Mouse (Mus musculus) myocyte (in vitro differentiated cells): ENCODE results near the gene Gm17359. TPM values are rescaled to one million over a fixed set of nuclear protein-coding genes. Genes with fewer than 3 reads are reported as not detected.

Experiments
- H3K27me3 ChIP-seq: one replicate; pipeline ENCODE4 v1.6.1; 2011; ENCODE audit not compliant: control insufficient read depth, insufficient read depth, insufficient read length
- H3K36me3 ChIP-seq: one replicate; pipeline ENCODE4 v1.6.1; 2011; ENCODE audit not compliant: control insufficient read depth, insufficient read depth
- H3K4me2 ChIP-seq: one replicate; pipeline ENCODE4 v1.6.1; 2011; ENCODE audit warnings: low read depth, control low read depth
- H3K4me3 ChIP-seq: one replicate; pipeline ENCODE4 v1.5.1; 2011; ENCODE audit warnings: mild to moderate bottlenecking, control low read depth, moderate library complexity
- H3K79me2 ChIP-seq: one replicate; pipeline ENCODE4 v1.6.1; 2011; ENCODE audit not compliant: control insufficient read depth, insufficient read depth
- H3ac ChIP-seq: one replicate; pipeline ENCODE4 v1.6.1; 2011; ENCODE audit not compliant: control insufficient read depth, insufficient read length
- CEBPB ChIP-seq: IDR thresholded peaks from 2 replicates; pipeline ENCODE4 v1.6.1; 2011; ENCODE audit warnings: mild to moderate bottlenecking, moderate library complexity; ENCODE audit not compliant: poor library complexity, insufficient read depth, severe bottlenecking
- E2F4 ChIP-seq: IDR thresholded peaks from one replicate; pipeline ENCODE4 v1.6.1; 2011; ENCODE audit warnings: mild to moderate bottlenecking, control low read depth, moderate library complexity; ENCODE audit not compliant: insufficient read depth
- MAX ChIP-seq: IDR thresholded peaks from one replicate; pipeline ENCODE4 v1.6.1; 2011; ENCODE audit warnings: low read depth, mild to moderate bottlenecking, control low read depth
- MYOD1 ChIP-seq, 3 experiments: IDR thresholded peaks; one replicate each; pipeline ENCODE4 v1.6.1; 2011; ENCODE audit warnings: control low read depth in 2 of 3, low read depth in 2 of 3, mild to moderate bottlenecking in 2 of 3, moderate library complexity in 1 of 3; ENCODE audit not compliant: insufficient read length in 2 of 3, control insufficient read depth in 1 of 3
- MYOG ChIP-seq, 3 experiments: IDR thresholded peaks; one replicate each; pipeline ENCODE4 v1.6.1; 2011; ENCODE audit warnings: control low read depth in 2 of 3, low read depth in 2 of 3, mild to moderate bottlenecking in 2 of 3; ENCODE audit not compliant: insufficient read length in 2 of 3, control insufficient read depth in 1 of 3, insufficient read depth in 1 of 3
- POLR2A ChIP-seq: IDR thresholded peaks from one replicate; pipeline ENCODE4 v1.6.1; 2011; ENCODE audit warnings: low read depth, mild to moderate bottlenecking, control low read depth, moderate library complexity; ENCODE audit not compliant: insufficient read length
- POLR2AphosphoS2 ChIP-seq: IDR thresholded peaks from one replicate; pipeline ENCODE4 v1.6.1; 2011; ENCODE audit warnings: low read depth, control low read depth; ENCODE audit not compliant: insufficient read length
- REST ChIP-seq: IDR thresholded peaks from one replicate; pipeline ENCODE4 v1.6.1; 2011; ENCODE audit warnings: mild to moderate bottlenecking, control low read depth, moderate library complexity; ENCODE audit not compliant: insufficient read depth, insufficient read length
- SRF ChIP-seq: IDR thresholded peaks from one replicate; pipeline ENCODE4 v1.6.1; 2011; ENCODE audit warnings: low read depth; ENCODE audit not compliant: control insufficient read depth, insufficient read length
- TCF12 ChIP-seq: IDR thresholded peaks from one replicate; pipeline ENCODE4 v1.6.1; 2011; ENCODE audit warnings: mild to moderate bottlenecking, control low read depth; ENCODE audit not compliant: poor library complexity, insufficient read depth, severe bottlenecking
- TCF3 ChIP-seq: IDR thresholded peaks from one replicate; pipeline ENCODE4 v1.6.1; 2011; ENCODE audit warnings: low read depth, control low read depth; ENCODE audit not compliant: insufficient read length
- USF1 ChIP-seq: IDR thresholded peaks from one replicate; pipeline ENCODE4 v1.6.1; 2011; ENCODE audit warnings: low read depth, mild to moderate bottlenecking, control low read depth, moderate library complexity
- polyA plus RNA-seq: library from polyadenylated mRNA; unstranded; fragments of >200 nt; fragmentation: generic; extraction: Trizol; gene quantifications from one replicate; pipeline ENCODE4 v1.2.1, GENCODE M21; 2012; ENCODE audit warnings: missing spikeins

Gene Gm17359
- polyA plus RNA-seq, 1 experiment, result not detected

- Histone ChIP-seq H3ac (no peak overlapping the region), H3K27me3 (no peaks in the 10 kb centered on the region), H3K79me2 (no peaks in the 10 kb centered on the region), H3K36me3 (peaks cover 19% of the 10 kb centered on the region), H3K4me2 (no peak overlapping the region), H3K4me3 (no peak overlapping the region)
- TF ChIP-seq SRF (no peak), POLR2A (no peak), MYOD1 (IDR thresholded peaks at IDR 0.05; ENCODE audit: control insufficient read depth in 1 of 3, insufficient read length in 2 of 3, low read depth in 2 of 3) (no peak), CEBPB (no peak), MAX (no peak), USF1 (no peak), REST (no peak), TCF12 (no peak), TCF3 (no peak), MYOG (IDR thresholded peaks at IDR 0.05; ENCODE audit: control insufficient read depth in 1 of 3, insufficient read depth in 1 of 3, insufficient read length in 2 of 3, low read depth in 2 of 3) (no peak), E2F4 (no peak), POLR2AphosphoS2 (no peak)
Observed at GRCm38 (mm10) chr3:79501166-79501728, 164.8 kb downstream of the Gm17359 start.

Other genes with a start within 250 kb of the Gm17359 start
- 5.8 TPM for gene Rapgef2, start 50.1 kb upstream of the Gm17359 start, polyA plus RNA-seq
- gene Fnip2, start 231.1 kb downstream of the Gm17359 start, polyA plus RNA-seq, result 2.5 TPM